Mouse (Mus musculus): ENCODE data around the gene 6330409D20Rik.

The 6330409D20Rik gene

GRCm38 (mm10) chr2:32703046-32703445 is 37.8 kb downstream of the 6330409D20Rik start:
- peak; percentile 89 for DNase-seq (ENCODE audit: low read depth, low spot score)

GRCm38 (mm10) chr2:32700966-32701743 is 39.7 kb downstream of the 6330409D20Rik start:
- peak; percentile 46 for DNase-seq (ENCODE audit: low read depth, low spot score)

- no peak for DNase-seq (ENCODE audit: low read depth, low spot score)
These were observed 41.1 kb downstream of the 6330409D20Rik start for GRCm38 (mm10) chr2:32699680-32700079.

GRCm38 (mm10) chr2:32694691-32695090 is 46.1 kb downstream of the 6330409D20Rik start:
- peak; percentile 35 for DNase-seq (ENCODE audit: low read depth, low spot score)

- DNase-seq (ENCODE audit: low read depth, low spot score), result peak; percentile 99
These were observed 46.9 kb downstream of the 6330409D20Rik start for GRCm38 (mm10) chr2:32693823-32694411.

- DNase-seq (ENCODE audit: low read depth, low spot score), result no peak
These were observed 47.5 kb downstream of the 6330409D20Rik start for GRCm38 (mm10) chr2:32693282-32693681.

- DNase-seq (ENCODE audit: low read depth, low spot score), result no peak
These were observed 48.3 kb downstream of the 6330409D20Rik start for GRCm38 (mm10) chr2:32692496-32692895.

GRCm38 (mm10) chr2:32691041-32691440 is 49.8 kb downstream of the 6330409D20Rik start:
- no peak for DNase-seq (ENCODE audit: low read depth, low spot score)

- DNase-seq (ENCODE audit: low read depth, low spot score), result peak; percentile 93
These were observed 51.4 kb downstream of the 6330409D20Rik start for GRCm38 (mm10) chr2:32689420-32689819.

GRCm38 (mm10) chr2:32687562-32687961 is 53.3 kb downstream of the 6330409D20Rik start:
- no peak for DNase-seq (ENCODE audit: low read depth, low spot score)

GRCm38 (mm10) chr2:32686640-32687039 is 54.2 kb downstream of the 6330409D20Rik start:
- no peak for DNase-seq (ENCODE audit: low read depth, low spot score)

- no peak for DNase-seq (ENCODE audit: low read depth, low spot score)
These were observed 55.0 kb downstream of the 6330409D20Rik start for GRCm38 (mm10) chr2:32685807-32686206.

- no peak for DNase-seq (ENCODE audit: low read depth, low spot score)
These were observed 56.0 kb downstream of the 6330409D20Rik start for GRCm38 (mm10) chr2:32684681-32685428.

- no peak for DNase-seq (ENCODE audit: low read depth, low spot score)
These were observed 57.1 kb downstream of the 6330409D20Rik start for GRCm38 (mm10) chr2:32683701-32684100.

GRCm38 (mm10) chr2:32682721-32683417 is 57.9 kb downstream of the 6330409D20Rik start:
- DNase-seq (ENCODE audit: low read depth, low spot score), result no peak

Data from R1 (cell line).